Mouse (Mus musculus) left cerebral cortex, postnatal 10 days (tissue): ENCODE measurements around the gene Scamp4. TPM values are rescaled to one million over a fixed set of nuclear protein-coding genes. Genes with fewer than 3 reads are reported as not detected.

Source experiments
- DNase-seq, 2 experiments: peaks; one replicate each; pipeline ENCODE4 v3.0.0; 2021 to 2022; ENCODE audit warnings: low spot score in 2 of 2, mixed read lengths in 1 of 2; ENCODE audit errors: extremely low spot score in 1 of 2
- intact Hi-C: fragments of 180-260 bp; cut with DNase I; formaldehyde crosslinking; loops from one replicate; pipeline ENCODE4 v1.15.1; 2025
- total RNA-seq, 2 experiments: library from RNA; stranded (reverse); gene quantifications; 2 replicates each; pipeline ENCODE4 v1.2.3; 2021

Scamp4 gene
- 10 to 100 TPM; 37.5 to 37.9 TPM for total RNA-seq

DNA sequence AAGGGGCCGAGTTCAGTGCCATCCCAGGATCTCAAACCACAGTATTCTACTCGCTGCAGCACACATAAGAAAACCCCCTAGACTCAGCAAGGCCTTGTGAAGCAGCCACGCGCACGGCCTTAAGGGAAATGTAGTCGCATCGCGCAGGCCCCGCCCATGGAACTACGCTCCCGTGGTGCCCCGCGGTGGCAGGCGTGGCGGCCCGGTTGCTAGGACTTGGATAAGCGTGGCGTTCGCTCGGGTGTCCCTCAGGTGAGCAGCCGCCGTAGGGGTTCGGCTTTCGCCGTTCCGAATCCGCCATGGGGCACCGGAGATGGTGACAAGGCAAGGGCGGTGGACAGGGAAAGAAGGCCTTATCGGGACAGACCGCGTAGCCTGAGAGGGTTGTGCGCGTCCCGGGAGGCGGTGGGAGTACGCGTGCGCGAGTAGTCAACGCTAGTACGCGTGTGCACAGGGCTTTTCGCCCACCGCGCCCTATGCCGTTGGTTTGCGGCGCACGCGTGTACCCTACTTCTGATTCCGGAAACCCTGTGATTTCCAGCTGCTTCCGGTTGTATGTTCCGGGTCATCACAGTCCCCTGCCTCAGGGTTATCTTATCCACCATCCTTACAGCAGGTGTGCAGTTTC is at the start of gene Scamp4, which contains the start of gene Adat3:
TSS of gene Scamp4 (plus strand) at position 175 of the 628 bp plus-strand sequence.
TSS of gene Adat3 (plus strand) at position 183 of the 628 bp plus-strand sequence.
- intact Hi-C loops: no loop called here

DNA sequence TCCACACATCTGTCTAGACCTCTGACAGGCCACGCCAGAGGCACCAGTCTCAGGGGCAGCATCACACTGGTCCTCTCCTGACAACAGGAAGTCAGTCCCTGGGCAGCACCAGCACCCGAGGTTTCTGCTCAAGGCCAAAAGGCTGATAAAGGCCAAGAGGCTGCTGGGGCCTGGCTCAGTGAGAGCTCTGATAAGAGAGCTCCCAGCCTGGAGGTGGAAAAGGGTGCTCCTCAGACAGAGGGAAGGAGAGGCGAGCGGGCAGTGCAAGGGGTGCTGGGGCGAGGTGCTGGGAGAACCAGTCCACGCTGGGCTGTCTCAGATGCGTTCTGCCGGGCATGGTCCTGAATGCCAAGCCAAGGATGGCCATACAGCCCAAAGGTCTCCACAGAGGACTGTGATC is 49.1 kb upstream of the Scamp4 start:
- intact Hi-C loops: no loop called here
- DNase-seq: no peak

More for the DNA sequence above, at the start of gene Scamp4, which contains the start of gene Adat3:
- peak; percentile 92 to 97 for DNase-seq

DNA sequence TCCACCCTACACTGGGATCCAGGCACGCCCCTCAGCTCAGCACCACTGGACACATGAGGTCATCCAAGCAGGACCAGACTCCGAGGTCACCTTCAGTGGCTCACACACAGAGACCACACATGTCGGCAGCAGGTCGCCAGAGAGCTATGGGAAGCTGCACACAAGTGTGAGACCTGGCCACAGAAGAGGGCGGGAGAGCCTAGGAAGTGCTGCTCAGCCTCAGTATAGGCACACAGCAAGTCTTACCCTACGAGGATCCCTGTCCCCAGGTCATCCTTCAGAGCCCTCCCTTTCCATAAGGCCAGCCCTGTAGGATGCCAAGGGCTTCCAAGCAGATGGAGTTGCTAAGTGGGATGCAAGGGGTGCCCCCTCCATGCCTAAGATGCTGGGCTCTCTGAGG is 48.7 kb upstream of the Scamp4 start:
- no peak for DNase-seq
- intact Hi-C loops: no loop called here

DNA sequence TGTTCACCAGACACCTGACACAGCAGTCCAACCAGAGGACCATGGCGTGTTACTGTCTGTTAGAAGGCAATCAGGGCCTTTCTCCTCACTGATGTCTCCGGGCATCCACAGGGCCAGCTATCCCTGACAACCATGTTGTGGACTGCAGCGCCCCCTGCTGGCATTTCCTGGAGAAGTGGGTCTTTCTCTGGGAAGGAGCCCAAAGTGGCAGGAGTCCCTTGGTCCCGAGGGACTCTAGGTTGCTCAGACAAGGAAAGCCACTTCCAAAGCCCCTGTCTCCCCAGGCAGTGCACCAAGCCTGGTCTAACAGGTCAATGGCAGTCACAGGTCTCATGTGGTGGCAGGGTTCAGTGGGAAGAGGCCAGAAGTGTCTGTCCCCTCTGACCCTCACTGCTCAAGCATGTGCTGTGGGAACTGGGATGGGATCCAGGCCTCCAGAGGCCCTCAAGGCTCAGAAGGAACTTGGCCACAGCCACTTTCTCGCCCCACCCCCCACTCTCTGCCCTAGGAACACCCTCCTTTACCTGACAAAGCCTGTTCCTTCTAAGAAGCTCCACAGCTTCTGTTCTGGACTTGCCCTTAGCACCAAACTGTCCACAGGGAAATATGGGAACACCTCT is 45.2 kb upstream of the Scamp4 start:
- intact Hi-C loops: no loop called here
- peak; percentile 47 to 87 for DNase-seq

DNA sequence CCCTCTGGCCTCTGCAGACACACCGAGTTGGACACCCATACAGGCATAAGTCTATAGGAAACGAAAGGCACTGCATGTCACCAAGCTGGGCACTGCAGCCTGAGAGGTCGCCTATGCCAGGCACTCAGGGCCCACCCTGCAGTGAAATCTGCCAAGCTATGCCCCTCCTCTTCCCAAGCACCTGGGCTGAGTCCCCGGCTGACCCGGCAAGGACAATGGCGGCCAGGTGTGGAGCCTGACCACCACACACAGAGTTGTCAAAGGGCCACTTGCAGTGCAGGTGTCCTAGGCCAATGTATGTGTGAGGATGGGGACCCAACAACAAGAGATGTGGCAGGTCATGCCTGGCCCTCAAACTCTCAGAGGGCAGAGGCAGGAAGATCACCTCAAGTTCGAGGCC is 43.2 kb upstream of the Scamp4 start:
- intact Hi-C loops: no loop called here
- no peak for DNase-seq

DNA sequence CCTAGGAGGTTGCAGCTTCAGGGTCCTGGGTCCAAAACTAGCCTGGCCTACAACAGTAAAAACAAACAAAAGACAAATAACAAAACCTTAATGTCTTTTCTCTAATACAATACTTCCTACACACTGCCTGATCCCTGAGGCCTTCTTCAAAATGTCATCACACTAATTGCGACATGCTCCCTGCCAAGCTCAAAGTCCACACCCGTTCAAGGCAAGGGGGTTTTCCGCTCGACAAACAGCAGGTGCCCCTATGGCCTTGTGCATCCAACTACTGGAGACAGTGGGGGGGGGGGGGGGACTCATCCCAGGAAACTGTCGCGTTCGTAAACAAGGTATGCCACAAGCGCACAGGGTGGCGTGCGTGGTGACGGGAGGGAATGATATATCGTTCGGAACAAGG is 42.1 kb upstream of the Scamp4 start:
- intact Hi-C loops: no loop called here

DNA sequence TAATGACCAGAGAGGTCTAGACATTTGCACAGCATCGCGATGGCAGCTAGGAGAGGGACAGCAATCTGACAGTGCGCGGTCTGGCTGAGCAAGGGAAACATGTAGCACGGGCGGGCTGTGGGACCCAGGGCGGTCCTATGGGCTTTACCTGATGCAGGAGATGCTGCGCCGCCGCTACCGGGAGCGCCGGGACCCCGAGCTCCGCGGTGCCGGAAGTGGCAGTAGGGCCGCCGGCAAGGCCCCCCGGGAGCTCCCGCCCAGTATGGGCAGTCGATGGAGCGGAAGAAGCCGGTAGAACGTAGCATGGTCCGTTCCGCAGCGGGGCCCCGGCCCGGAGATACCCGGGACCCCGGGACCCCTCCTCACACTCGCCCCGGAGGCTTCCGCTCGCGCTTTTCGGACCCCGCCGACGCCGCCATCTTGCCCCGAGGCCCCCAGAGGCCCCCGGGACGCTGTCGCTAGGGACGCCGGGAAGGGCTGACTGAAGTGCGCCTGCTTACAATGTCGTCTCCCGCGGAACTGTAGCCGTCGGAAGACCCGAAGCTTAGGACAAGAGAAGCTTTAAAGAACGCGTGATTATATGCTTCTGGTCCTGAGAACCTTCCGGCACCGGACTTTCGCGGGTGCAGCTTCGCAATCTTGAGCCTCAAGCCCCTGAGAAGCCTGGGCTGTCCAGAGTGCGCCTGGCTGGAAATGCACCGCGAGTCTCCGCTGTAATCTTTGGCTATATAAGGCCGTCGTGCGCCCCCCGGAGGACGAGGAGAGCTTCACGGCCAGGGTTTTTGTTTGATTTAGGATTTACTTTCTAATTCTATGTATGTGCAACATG is 41.3 kb upstream of the Scamp4 start, which contains the start of gene Rexo1:
TSS of gene Rexo1 (minus strand) at position 445 of the 829 bp plus-strand sequence.
- peak; percentile 91 to 93 for DNase-seq
- intact Hi-C loops: no loop called here

More for the DNA sequence above, 42.1 kb upstream of the Scamp4 start:
- no peak for DNase-seq

DNA sequence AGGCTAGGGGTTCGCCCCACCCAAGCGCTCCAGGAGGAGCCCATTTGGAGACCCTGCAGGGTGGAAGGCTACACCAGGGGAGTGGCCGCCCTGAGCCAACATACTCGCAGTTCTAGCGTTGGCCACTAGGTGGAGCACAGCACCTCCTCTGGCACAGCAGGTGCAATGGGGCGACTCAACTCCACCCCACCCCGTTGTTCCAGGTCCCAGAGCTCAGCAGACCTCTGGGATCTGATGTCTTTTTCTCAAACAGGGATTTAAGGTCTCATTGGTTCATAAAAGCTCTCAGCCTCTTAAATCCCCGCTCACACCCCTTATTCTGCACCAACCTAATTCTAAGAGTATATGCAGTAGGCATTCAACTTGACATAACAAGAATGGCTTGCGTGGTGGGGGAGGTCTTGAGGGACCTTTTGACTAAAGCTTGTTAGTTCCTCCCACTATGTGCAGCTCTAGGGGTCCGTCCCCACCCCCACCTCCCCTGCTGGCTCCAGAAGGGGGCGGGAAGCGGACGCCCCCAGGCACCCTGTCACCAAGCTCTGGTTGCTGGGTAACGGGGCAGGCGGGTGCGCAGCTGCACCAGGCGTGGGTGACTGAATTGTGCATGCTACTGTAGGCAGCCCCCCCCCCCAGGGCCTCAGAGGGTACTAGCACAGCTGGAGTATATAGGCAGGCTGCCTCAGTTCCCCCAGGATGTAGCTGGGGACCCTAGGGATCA is 36.1 kb upstream of the Scamp4 start:
- peak; percentile 83 to 89 for DNase-seq
- intact Hi-C loops: no loop called here

DNA sequence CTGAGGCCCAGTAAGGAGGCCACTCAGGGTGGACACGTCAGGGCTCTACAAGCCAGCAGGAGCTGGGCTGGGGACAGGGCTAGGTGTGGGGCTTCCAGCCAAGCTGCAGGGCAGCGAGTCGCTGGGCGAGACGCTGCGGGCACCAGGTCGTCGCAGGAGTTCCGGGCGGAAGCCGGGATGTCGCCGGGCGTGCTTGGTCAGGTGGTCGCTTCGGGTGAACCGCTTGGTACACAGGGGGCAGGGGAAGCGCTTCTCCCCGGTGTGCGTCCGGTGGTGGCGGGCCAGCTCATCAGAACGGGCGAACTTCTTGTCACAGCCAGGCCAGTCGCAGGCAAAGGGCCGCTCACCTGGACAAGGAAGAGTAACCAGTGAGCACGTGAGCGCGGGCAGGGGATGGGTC is 33.8 kb upstream of the Scamp4 start:
- no peak for DNase-seq
- intact Hi-C loops: no loop called here

DNA sequence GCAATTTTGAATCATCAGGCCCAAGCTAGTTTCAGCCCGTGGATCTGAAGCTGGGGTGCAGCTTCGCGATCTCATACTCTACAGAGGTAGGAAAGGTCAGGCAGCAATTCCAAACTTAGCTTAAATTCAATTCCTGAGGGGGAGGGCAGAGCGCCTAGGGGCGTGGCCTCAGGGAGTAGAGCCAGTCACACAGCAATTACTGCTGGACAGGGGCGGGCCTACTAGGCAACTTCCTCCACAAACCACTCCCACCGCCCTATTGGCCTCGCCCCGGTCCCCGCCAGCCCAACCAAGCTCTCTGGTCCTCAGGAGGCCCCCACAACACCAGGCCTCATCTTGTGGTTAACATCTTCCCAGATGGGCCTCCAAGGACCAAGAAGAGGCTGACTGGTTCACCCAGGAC is 33.0 kb upstream of the Scamp4 start:
- intact Hi-C loops: no loop called here
- DNase-seq: peak in 1 of 2 experiments; percentile 85

DNA sequence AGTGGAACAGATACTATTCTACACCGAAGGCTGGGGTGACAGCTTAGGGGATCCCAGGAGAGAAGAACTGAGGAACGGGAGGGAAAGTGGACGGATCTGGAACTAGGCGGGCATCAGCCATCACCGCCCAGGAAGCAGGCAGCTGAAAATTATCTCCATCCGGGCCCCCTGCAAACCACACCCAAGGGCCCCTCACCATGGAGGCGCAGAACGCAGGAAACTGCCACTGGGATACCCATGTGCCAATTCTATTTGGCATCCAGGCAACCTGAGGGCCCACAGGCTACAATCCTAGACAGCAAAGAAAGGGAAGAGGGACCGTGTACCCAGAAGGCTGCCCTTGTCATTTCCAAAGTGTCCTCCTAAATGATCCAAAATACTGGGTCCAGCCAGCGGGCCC is 32.3 kb upstream of the Scamp4 start:
- no peak for DNase-seq
- intact Hi-C loops: no loop called here

DNA sequence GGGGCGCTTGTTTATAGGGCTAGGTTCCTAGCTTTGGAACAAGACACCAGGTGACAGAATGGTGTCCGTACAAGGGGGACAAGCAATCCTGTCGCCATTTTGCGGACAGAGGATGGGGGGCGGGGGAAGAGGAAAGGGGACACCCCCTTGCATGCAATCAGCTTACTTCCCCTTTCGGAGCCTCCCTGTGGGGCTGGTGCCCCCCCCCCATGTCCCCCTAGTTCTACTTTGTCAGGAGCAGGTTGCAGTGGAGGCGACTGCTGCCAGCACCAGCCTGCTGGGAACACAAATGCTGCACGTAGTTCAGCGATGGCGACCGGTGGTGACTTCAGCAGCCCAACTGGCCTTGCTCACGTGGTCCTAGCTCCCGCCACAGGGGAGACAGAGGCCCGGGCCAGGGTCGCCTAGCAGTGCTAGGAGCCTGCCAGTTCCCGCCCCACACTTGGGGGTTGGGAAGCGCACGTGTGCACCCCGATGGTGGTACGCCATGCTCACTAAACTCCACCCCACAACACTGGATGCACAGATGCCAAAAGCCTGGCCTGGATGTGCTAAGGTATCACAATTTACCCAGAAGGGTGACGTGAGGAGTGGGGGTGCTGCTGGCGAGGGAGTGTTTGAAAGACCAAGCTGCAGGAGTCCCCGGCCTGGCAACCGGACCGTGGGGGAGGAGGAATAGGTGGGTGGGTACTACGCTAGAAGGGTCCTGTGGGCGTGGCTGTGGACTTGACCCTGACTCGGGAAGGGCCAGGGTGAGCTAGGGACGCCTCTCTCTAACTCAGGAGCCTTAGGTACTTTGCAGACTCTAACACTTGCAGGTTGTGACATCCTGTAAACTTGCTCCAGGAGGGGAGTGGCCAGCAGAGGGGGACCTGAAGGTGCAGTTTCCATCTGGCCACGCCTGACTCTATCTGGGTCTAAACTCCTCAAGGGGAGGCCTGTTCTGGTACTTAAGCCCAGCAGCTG is 31.5 kb upstream of the Scamp4 start:
- intact Hi-C loops: no loop called here
- DNase-seq: peak in 1 of 2 experiments; percentile 69

DNA sequence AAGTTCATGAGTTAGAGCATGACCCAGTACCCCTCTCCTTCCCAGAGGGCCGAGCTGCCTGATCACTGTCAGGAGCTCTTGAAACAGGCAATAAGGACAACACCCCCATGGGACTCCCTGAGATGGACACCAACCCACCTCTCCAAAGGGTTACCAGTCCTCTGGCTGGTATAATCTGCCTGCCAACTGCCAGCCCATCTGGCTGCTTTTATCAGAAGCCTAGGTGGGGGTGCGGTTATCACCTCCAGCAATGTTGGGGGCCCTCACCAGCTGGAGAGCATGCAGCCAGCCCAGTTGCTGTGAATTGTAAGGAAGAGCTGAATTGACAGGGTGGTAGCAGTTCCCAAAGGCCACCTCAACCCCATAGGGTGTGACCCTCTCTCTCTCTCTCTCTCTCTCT is 30.2 kb upstream of the Scamp4 start:
- intact Hi-C loops: no loop called here
- no peak for DNase-seq

DNA sequence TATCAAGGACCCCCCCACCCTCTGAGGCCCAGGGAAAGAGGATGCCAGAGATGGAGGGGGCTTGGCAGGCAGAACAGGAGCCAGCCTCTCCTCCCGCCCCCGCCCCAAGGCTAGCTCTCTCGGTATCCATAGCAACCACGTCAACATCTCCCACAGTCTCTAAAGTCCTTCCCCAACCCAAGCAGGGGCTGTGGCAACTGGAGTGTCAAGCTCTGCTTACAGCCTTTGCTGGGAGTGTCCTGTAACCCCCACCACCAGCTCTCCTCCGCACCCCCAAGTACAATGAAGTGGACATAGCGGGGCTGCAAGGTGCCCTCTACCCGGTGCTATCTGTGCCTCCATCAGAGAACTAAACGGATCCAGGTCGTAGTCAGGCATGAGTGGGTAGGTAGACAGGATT is 28.7 kb upstream of the Scamp4 start:
- peak; percentile 53 to 57 for DNase-seq
- intact Hi-C loops: no loop called here

DNA sequence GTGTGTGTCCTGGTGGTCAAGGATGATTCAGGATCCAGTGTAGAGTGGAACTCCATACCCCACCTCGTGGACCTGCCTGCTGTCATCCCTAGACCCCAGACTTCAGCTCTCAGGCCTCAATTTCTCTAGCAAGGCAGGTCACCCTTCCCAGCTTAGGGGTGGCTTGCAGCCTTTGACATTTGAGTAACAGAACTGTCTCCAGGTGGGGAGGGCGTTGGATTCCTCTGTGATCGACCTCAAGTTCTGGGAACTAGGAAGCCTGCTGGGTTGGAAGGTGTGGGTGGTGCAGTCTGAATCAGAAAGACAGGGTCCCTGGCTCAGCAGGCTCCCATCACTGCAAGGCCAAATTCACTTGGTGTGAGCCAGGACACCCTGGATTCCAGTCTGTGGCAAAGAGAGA is 27.8 kb upstream of the Scamp4 start:
- intact Hi-C loops: loop anchor here (5.0 kb wide), 1 partner anchor 102 kb away; the partner anchor contains the start of gene Mknk2
- peak in 1 of 2 experiments; percentile 26 for DNase-seq

DNA sequence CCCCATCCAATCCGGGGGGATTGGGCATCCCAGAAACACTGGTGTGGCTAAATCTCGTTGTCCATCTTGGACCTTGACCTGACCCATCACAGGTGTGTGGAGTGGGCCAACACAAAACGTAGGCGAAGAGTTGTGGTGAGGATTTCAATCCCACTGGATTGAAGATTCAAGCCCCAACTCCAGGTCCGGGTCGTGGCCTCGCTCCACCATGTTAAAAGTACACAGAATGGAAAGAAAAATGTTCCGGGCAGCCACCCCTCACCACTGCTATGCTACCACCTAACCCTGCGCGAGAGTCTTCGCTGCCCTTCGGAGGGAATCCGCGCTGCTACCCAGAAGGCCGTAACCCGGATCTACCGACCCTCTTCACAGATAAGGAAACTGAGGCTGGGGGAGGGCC is 26.7 kb upstream of the Scamp4 start:
- intact Hi-C loops: loop anchor here (5.0 kb wide), 1 partner anchor 101 kb away; the partner anchor contains the start of gene Mknk2
- no peak for DNase-seq

DNA sequence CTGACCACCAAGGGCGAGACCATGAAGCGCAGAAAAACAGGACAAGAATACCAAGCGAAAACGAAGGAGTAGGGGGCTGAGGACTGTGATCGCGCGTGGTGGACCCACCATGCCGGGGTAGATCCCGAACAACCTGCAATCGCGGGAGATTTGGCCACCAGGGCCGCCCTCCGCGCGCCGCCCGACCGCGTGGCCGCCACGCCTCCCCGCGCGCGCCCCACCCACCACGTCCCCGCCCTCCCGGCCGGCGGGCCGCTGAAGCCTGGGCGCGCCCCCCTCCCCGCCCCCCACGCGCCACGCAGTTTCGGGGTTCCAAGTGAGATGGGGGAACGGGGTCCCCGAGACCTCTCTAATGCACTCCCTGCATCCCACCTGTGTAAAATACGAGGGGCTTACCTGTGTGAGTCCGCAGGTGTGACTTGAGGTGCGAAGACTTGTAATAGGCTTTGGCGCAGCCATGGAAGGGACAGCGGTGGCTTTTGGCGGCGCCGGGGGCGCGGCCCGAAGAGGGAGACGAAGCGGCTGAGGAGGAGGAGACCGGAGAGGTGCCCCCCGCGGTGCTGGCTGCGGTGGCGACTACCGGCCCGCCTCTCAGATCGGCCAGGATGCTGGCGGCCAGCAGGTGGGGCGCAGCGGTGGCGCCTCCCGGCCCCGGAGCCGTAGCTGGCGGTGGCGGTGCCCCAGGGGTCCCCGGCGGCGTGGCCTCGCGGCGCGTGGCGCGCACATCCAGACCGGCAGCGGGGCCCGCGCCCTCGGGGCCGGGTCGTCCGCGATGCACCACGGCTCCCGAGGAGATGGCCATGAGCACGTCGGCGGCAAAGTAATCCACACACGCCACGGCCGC is 26.1 kb upstream of the Scamp4 start:
- intact Hi-C loops: loop anchor here (5.0 kb wide), 1 partner anchor 101 kb away; the partner anchor contains the start of gene Mknk2

More for the DNA sequence above, 26.1 kb upstream of the Scamp4 start:
- DNase-seq: peak in 1 of 2 experiments; percentile 84
